Mouse (Mus musculus): ENCODE measurements around the gene Wdr83.
A peak's percentile ranks its signal among the peaks of the same experiment; 100 is the strongest.

The Wdr83 gene

GRCm38 (mm10) chr8:85035165-85035727 is 45.9 kb downstream of the Wdr83 start:
- no peak for DNase-seq (ENCODE audit: low spot score in 2 of 2)

GRCm38 (mm10) chr8:85034764-85035163 is 46.3 kb downstream of the Wdr83 start:
- DNase-seq (ENCODE audit: low spot score in 2 of 2) = peak in 1 of 2 experiments; percentile 37

DNA sequence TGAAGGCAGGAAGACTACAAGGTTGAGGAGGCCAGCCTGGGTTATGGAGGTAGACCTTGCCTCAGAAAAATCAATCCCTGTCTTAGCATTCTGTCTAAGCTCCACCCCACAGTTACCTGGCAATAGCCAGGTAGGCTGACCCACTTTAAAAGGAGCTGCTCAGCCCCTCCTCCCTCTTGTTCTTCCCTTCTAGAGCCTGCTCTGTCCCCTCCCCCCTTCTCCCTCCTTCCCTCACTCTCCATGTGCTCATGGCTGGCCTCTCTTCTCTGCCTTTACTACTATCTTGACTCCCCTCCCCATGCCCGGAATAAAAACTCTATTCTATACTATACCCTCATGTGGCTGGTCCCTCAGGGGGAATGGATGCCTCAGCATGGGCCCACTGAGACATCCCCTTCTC is 47.2 kb downstream of the Wdr83 start:
- no peak for DNase-seq (ENCODE audit: low spot score in 2 of 2)

- no peak for DNase-seq (ENCODE audit: low spot score in 2 of 2)
Measured at GRCm38 (mm10) chr8:85032622-85033311, 48.3 kb downstream of the Wdr83 start.

DNA sequence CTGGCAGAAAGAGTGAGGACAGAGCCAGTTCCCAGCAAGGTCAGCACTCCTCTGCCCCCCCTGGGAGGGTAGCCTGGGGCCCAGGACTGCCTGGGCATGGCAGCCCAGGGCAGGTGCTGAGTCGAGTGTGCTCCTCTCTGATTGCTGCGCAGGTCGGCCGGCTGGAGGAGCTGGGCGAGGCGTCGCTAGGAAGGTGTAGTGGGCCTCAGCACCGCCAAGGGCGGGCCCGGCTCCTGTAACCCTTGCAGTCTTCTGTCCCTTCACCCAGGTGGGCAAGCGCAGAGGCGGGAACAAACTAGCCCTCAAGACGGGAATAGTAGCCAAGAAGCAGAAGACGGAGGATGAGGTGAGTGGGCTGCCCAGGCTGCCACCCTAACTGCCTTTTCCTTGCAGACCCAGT is 51.8 kb downstream of the Wdr83 start:
- no peak for DNase-seq (ENCODE audit: low spot score in 2 of 2)

GRCm38 (mm10) chr8:85027922-85028321 is 53.2 kb downstream of the Wdr83 start:
- no peak for DNase-seq (ENCODE audit: low spot score in 2 of 2)

DNA sequence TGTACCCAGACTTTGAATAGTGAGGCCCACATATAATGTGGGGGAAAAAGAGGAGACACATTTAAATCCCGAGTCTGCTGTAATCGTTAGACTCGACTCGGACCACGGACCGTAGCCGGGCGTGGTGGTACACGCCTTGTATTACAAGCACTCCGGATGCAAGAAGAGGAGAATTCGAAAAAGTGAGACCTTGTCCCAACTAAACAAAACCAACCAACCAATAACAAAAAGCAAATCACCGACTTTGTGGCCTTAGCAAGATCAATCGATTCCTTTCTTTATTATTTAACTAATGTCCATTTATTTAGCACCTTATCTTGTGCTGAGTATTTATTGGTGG is 53.6 kb downstream of the Wdr83 start:
- DNase-seq (ENCODE audit: low spot score in 2 of 2) = no peak

- peak; percentile 91 to 92 for DNase-seq (ENCODE audit: low spot score in 2 of 2)
Measured at GRCm38 (mm10) chr8:85026670-85027515, 54.2 kb downstream of the Wdr83 start, which contains the start of gene Trir. Gene Trir, plus strand, starts transcription at chr8:85026823.

DNA sequence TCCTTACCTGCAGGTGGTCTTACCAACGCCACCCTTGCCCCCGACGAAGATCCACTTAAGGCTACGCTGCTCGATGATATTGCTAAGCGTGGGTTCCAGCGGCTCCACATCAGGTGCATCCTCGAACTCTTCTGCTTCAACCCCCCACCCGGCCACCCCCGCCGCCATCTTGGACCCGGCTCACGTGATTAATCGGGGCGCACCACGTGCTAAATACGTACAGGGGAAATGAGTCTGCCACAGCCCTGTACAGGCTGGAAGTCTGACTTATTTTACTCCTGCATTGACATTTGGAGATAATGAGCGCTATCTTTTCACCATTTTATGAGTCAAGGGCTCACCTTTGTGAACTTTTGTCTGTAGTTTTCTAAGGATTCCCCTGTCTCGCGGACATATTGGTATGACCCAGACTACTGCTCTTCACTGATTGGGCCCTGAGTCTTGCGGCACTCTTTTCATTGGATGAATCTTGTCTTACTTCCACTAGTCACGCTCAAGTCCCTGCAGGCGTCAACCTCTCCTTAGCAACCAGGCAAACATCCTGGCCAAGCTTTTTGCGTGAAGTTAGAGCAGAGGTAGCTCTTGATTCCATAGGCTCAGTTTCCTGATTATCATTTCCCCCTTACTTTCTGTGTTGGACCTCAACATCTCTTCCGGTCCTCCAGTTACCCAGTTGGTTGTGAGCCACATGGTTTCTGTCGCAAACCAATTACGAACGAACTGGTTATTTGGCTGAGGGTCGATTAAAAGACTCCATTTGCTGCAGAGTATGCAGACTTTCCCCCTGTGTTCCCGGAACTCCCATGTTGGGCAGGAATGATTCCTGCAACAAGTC is 55.8 kb downstream of the Wdr83 start, which contains the start of gene Asna1:
Asna1 (minus strand) TSS at position 184 of the 835 bp plus-strand sequence.
- DNase-seq (ENCODE audit: low spot score in 2 of 2) = peak; percentile 78 to 89

Measured in right cerebral cortex, postnatal 36 days (tissue).